Mouse (Mus musculus): ENCODE results near the gene Cacng4. TPM values are rescaled to one million over a fixed set of nuclear protein-coding genes. Genes with fewer than 3 reads are reported as not detected.

The Cacng4 gene
- polyA plus RNA-seq, 1 experiment: 0.14 TPM

DNA sequence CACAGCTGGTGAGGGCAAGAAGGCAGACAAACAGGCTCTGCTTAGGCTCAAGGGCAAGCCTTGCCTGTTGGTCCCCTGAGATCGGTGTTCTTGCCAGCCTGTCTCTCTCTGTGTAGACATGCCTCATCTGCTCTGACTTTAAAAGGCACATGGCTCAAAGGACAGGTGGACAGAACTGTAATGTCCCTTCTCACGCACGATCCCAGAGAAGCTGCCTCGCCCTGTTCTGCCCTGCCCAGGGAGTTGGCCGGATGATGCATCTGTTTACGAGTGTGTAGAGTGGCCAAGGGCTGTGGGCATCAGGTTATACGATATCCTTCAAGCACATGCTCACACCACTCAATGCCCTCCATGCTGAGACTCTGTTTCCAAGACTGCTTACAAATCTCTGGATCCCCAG, 80.0 kb downstream of the Cacng4 start:
- Histone ChIP-seq H3ac (ENCODE audit: control insufficient read depth, insufficient read length) (no peak overlapping the region), H3K4me3 (peak overlapping the region; percentile 45)

GRCm38 (mm10) chr11:107710379-107710778, 84.0 kb downstream of the Cacng4 start:
- peak; percentile 13 for TF ChIP-seq POLR2AphosphoS2 (IDR thresholded peaks at IDR 0.05; ENCODE audit: insufficient read length, low read depth)
- no peak for TF ChIP-seq E2F4 (IDR thresholded peaks at IDR 0.05; ENCODE audit: insufficient read depth)
- TF ChIP-seq SRF (IDR thresholded peaks at IDR 0.05; ENCODE audit: control insufficient read depth, insufficient read length, low read depth): no peak
- Histone ChIP-seq H3K4me2 (ENCODE audit: low read depth) (no peak overlapping the region), H3K79me2 (ENCODE audit: control insufficient read depth, insufficient read depth) (peaks cover 24% of the 10 kb centered on the region), H3K36me3 (ENCODE audit: control insufficient read depth, insufficient read depth) (peaks cover 39% of the 10 kb centered on the region), H3ac (ENCODE audit: control insufficient read depth, insufficient read length) (no peak overlapping the region), H3K27me3 (ENCODE audit: control insufficient read depth, insufficient read depth, insufficient read length) (no peaks in the 10 kb centered on the region), H3K4me3 (no peak overlapping the region)

More for the DNA sequence above, 80.0 kb downstream of the Cacng4 start:
- Histone ChIP-seq H3K27me3 (ENCODE audit: control insufficient read depth, insufficient read depth, insufficient read length) (no peaks in the 10 kb centered on the region), H3K79me2 (ENCODE audit: control insufficient read depth, insufficient read depth) (peaks cover 32% of the 10 kb centered on the region), H3K36me3 (ENCODE audit: control insufficient read depth, insufficient read depth) (peaks cover 30% of the 10 kb centered on the region), H3K4me2 (ENCODE audit: low read depth) (peak overlapping the region; percentile 78)
- TF ChIP-seq POLR2A (IDR thresholded peaks at IDR 0.05; ENCODE audit: insufficient read length, low read depth) (peak; percentile 62), REST (IDR thresholded peaks at IDR 0.05; ENCODE audit: insufficient read depth, insufficient read length) (no peak), TCF3 (IDR thresholded peaks at IDR 0.05; ENCODE audit: insufficient read length, low read depth) (peak; percentile 0), MYOG (IDR thresholded peaks at IDR 0.05; ENCODE audit: control insufficient read depth in 1 of 3, insufficient read depth in 1 of 3, insufficient read length in 2 of 3, low read depth in 2 of 3) (peak; percentile 35 to 91 (median 78)), MAX (IDR thresholded peaks at IDR 0.05; ENCODE audit: low read depth) (peak; percentile 69), CEBPB (IDR thresholded peaks at IDR 0.05; ENCODE audit: insufficient read depth, poor library complexity, severe bottlenecking) (no peak), E2F4 (IDR thresholded peaks at IDR 0.05; ENCODE audit: insufficient read depth) (no peak), MYOD1 (IDR thresholded peaks at IDR 0.05; ENCODE audit: control insufficient read depth in 1 of 3, insufficient read length in 2 of 3, low read depth in 2 of 3) (peak; percentile 38 to 89 (median 89)), POLR2AphosphoS2 (IDR thresholded peaks at IDR 0.05; ENCODE audit: insufficient read length, low read depth) (peak; percentile 52), USF1 (IDR thresholded peaks at IDR 0.05; ENCODE audit: low read depth) (no peak), SRF (IDR thresholded peaks at IDR 0.05; ENCODE audit: control insufficient read depth, insufficient read length, low read depth) (peak; percentile 66), TCF12 (IDR thresholded peaks at IDR 0.05; ENCODE audit: insufficient read depth, poor library complexity, severe bottlenecking) (peak; percentile 56)

GRCm38 (mm10) chr11:107707897-107708610, 86.3 kb downstream of the Cacng4 start:
- no peak for TF ChIP-seq CEBPB (IDR thresholded peaks at IDR 0.05; ENCODE audit: insufficient read depth, poor library complexity, severe bottlenecking)
- TF ChIP-seq POLR2AphosphoS2 (IDR thresholded peaks at IDR 0.05; ENCODE audit: insufficient read length, low read depth): peak; percentile 66
- Histone ChIP-seq H3K4me2 (ENCODE audit: low read depth) (no peak overlapping the region), H3K36me3 (ENCODE audit: control insufficient read depth, insufficient read depth) (peaks cover 32% of the 10 kb centered on the region), H3ac (ENCODE audit: control insufficient read depth, insufficient read length) (no peak overlapping the region), H3K27me3 (ENCODE audit: control insufficient read depth, insufficient read depth, insufficient read length) (no peaks in the 10 kb centered on the region), H3K4me3 (no peak overlapping the region), H3K79me2 (ENCODE audit: control insufficient read depth, insufficient read depth) (peaks cover 16% of the 10 kb centered on the region)

DNA sequence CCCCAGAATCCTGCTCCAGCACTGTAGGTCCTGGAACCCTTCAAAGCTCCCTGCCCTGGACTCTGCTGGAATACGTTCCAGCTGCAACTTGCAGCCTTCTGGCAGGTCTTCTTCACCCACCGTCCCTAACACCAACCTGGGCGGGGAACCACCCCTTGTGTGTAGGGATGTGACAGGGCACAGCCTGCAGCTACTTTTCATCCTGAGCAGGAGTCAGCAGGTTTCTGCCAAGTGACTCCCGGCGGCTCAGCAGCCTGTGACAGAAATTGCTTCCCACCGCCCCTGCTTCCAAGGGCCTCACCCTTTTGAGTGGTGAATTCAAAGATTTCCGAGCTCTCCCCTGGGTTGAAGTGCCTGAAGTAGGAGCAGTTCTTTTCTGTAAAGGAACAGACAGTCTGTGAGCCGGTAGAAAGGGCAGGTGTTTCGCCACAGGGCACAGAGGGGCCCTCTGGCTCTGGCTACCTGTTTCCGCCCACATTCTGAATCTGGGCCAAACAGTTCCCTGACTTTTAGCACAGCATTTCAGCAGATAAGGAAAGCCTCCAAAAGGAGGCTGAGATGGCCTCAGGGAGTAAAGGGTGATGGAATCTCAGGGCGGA, 88.8 kb downstream of the Cacng4 start:
- peak; percentile 19 for TF ChIP-seq POLR2A (IDR thresholded peaks at IDR 0.05; ENCODE audit: insufficient read length, low read depth)
- no peak for TF ChIP-seq MYOG (IDR thresholded peaks at IDR 0.05; ENCODE audit: control insufficient read depth in 1 of 3, insufficient read depth in 1 of 3, insufficient read length in 2 of 3, low read depth in 2 of 3)

DNA sequence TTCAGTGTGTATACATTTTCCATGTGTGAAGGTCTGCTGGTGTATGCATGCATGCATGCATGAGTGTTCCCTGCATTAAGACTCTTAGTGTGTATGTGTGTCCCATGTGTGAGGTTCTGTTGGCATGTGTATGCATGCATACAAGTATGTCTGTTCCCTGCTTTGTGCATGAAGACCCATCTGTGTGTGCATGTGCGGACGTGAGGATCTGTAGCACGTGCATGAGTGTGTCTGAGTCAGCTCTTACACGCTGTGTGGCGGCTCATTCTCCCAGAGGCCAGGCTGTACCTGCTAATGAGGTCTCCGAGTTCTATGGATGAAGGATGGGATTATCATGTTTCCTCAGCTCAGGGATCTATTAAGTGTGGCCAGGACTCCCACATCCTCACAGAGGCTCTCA, 89.3 kb downstream of the Cacng4 start:
- TF ChIP-seq POLR2AphosphoS2 (IDR thresholded peaks at IDR 0.05; ENCODE audit: insufficient read length, low read depth) (peak; percentile 95), USF1 (IDR thresholded peaks at IDR 0.05; ENCODE audit: low read depth) (no peak), POLR2A (IDR thresholded peaks at IDR 0.05; ENCODE audit: insufficient read length, low read depth) (peak; percentile 37), MAX (IDR thresholded peaks at IDR 0.05; ENCODE audit: low read depth) (no peak), SRF (IDR thresholded peaks at IDR 0.05; ENCODE audit: control insufficient read depth, insufficient read length, low read depth) (no peak), MYOG (IDR thresholded peaks at IDR 0.05; ENCODE audit: control insufficient read depth in 1 of 3, insufficient read depth in 1 of 3, insufficient read length in 2 of 3, low read depth in 2 of 3) (no peak), REST (IDR thresholded peaks at IDR 0.05; ENCODE audit: insufficient read depth, insufficient read length) (no peak), TCF12 (IDR thresholded peaks at IDR 0.05; ENCODE audit: insufficient read depth, poor library complexity, severe bottlenecking) (no peak), CEBPB (IDR thresholded peaks at IDR 0.05; ENCODE audit: insufficient read depth, poor library complexity, severe bottlenecking) (no peak), E2F4 (IDR thresholded peaks at IDR 0.05; ENCODE audit: insufficient read depth) (no peak), TCF3 (IDR thresholded peaks at IDR 0.05; ENCODE audit: insufficient read length, low read depth) (no peak), MYOD1 (IDR thresholded peaks at IDR 0.05; ENCODE audit: control insufficient read depth in 1 of 3, insufficient read length in 2 of 3, low read depth in 2 of 3) (no peak)
- H3ac ChIP-seq (ENCODE audit: control insufficient read depth, insufficient read length): no peak overlapping the region

More for the DNA sequence above, 88.8 kb downstream of the Cacng4 start:
- Histone ChIP-seq H3K4me2 (ENCODE audit: low read depth) (no peak overlapping the region), H3K79me2 (ENCODE audit: control insufficient read depth, insufficient read depth) (no peaks in the 10 kb centered on the region), H3K4me3 (no peak overlapping the region), H3K36me3 (ENCODE audit: control insufficient read depth, insufficient read depth) (peaks cover 14% of the 10 kb centered on the region), H3K27me3 (ENCODE audit: control insufficient read depth, insufficient read depth, insufficient read length) (no peaks in the 10 kb centered on the region), H3ac (ENCODE audit: control insufficient read depth, insufficient read length) (no peak overlapping the region)

More for the DNA sequence above, 89.3 kb downstream of the Cacng4 start:
- Histone ChIP-seq H3K4me3 (no peak overlapping the region), H3K36me3 (ENCODE audit: control insufficient read depth, insufficient read depth) (peaks cover 14% of the 10 kb centered on the region), H3K4me2 (ENCODE audit: low read depth) (no peak overlapping the region), H3K79me2 (ENCODE audit: control insufficient read depth, insufficient read depth) (no peaks in the 10 kb centered on the region), H3K27me3 (ENCODE audit: control insufficient read depth, insufficient read depth, insufficient read length) (no peaks in the 10 kb centered on the region)

All from myocyte (in vitro differentiated cells).